Mouse (Mus musculus): Measurements from ENCODE around the gene Slc35f6.

- no peak for TF ChIP-seq POLR2A (IDR thresholded peaks at IDR 0.05; ENCODE audit: low read depth, low read length)
- no peak for TF ChIP-seq CTCF (conservative IDR thresholded peaks at IDR 0.05; ENCODE audit: insufficient read depth, insufficient read length, low read depth, low read length)
Observed at GRCm38 (mm10) chr5:30617851-30618250, 29.9 kb upstream of the Slc35f6 start.

All from kidney, adult 2 months (tissue).